Comparison of ENCODE assay signal across 8 mouse cellular contexts in genomic region chr14:26357242-26357641, GRCm38 (mm10).
DNase-seq lines count a peak whose midpoint lies in the region; ATAC-seq lines count a peak whose summit lies in the region.

No protein-coding gene starts in this region.

- no peaks in the 10 kb centered on the region for H3K27me3 ChIP-seq in hindbrain, embryonic 12.5 days

- WGBS in hindbrain, embryonic 12.5 days = 46% methylated on average over 6 of the region's 6 CpGs

- no peak overlapping the region for H3K9ac ChIP-seq in hindbrain, embryonic 12.5 days

- DNase-seq in ovary, adult 18-20 months (ENCODE audit: low spot score) = peak; percentile 78
- no peak for DNase-seq in ovary, postnatal 10 days (ENCODE audit: low spot score)
- DNase-seq in heart, adult 9 months (ENCODE audit: low spot score in 2 of 2) = peak; percentile 9 to 24
- peak; percentile 18 to 29 for DNase-seq in kidney, postnatal 36 days
- DNase-seq in testis, postnatal 14 days (ENCODE audit: low spot score) = peak; percentile 73
- DNase-seq in right cerebral cortex, postnatal 25 days = no peak
- no peak for DNase-seq in layer of hippocampus, adult 18-20 months (ENCODE audit: low spot score in 2 of 2)

- H3K36me3 ChIP-seq in hindbrain, embryonic 12.5 days = no peaks in the 10 kb centered on the region

- no peak overlapping the region for H3K4me3 ChIP-seq in hindbrain, embryonic 12.5 days

- no peak overlapping the region for H3K4me2 ChIP-seq in hindbrain, embryonic 12.5 days (replicated peaks)

- no peaks in the 10 kb centered on the region for H3K4me1 ChIP-seq in hindbrain, embryonic 12.5 days

- H3K27ac ChIP-seq in hindbrain, embryonic 12.5 days = no peak overlapping the region

- ATAC-seq in hindbrain, embryonic 12.5 days (ENCODE audit: low FRiP score) = no peak

- no peaks in the 10 kb centered on the region for H3K9me3 ChIP-seq in hindbrain, embryonic 12.5 days (replicated peaks)

Comparison
In these comparisons a context has a peak if more than half of its experiments do, and no peak if none do; other contexts are left out.
1. DNase-seq: peak in ovary, adult 18-20 months (single experiment), heart, adult 9 months (2 of 2), kidney, postnatal 36 days (2 of 2) and testis, postnatal 14 days (single experiment); none in ovary, postnatal 10 days (single experiment), right cerebral cortex, postnatal 25 days (single experiment) and layer of hippocampus, adult 18-20 months (0 of 2).